Mouse (Mus musculus) kidney, adult 9 months (tissue): ENCODE results near the gene Slc44a5.

Source experiments
- DNase-seq: peaks from one replicate; pipeline ENCODE4 v3.0.0; 2022

Gene Slc44a5

DNA sequence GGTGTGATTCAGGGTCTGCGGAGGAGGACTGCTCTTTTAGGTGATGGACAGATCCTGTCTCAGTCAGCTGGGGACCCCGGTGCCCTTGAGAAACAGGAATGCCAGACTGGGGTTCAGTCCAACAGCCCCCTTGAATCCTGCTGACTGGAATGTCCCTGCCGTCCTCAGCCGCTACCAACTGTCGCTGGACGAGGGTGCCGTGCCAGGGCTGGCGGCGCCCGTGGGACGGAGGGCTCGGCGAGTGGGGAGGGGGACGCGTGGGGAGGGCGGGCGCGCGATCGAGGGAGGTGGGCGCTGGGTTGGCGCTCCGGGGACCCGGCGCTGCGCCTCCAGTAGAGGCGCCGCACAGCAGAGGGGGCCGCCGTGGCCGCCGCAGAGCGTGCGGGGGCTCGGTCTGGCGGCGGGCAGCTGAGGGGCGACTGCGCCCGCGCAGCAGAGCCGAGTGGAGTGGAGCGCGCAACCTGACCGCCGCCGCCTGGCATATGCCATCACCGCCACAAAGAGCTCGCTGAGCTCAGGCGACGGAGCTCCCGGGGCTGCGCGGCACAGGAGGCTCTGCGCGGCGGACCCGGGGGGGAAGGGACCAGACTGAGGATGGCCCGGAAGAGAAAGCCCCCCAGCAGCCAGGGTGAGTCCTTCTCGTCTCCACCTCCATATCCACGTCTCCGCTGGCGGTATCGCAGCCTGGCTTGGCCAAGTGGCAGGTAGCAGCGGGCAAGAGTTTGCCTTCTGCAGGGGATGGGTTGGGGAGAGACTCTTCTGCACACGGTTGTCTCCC, at the start of gene Slc44a5:
Gene Slc44a5, plus strand, starts transcription at position 266 of the 778 bp plus-strand sequence.
- DNase-seq, result no peak

- DNase-seq, result no peak
Measured at GRCm38 (mm10) chr3:153926333-153926732, 46.9 kb upstream of the Slc44a5 start.

DNA sequence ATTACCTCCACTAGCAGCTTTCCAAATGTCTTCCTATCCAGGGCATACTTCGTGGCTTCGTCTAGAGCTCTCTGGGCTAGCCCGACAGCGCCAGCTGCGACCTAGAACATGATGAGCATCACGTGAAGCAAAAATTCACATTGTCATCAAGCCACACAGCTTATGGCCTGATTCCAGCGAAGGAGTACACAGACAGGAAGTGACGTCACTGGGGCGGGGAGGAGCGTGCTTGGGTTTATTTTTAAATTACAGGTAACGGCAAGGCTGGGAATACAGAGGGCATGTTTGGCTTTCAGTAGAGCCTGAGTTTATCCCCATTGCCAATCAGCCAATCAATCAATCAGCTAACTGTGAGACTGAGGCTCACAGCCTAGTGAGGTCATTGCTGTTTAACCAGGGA, 43.7 kb upstream of the Slc44a5 start:
- DNase-seq, result no peak

DNA sequence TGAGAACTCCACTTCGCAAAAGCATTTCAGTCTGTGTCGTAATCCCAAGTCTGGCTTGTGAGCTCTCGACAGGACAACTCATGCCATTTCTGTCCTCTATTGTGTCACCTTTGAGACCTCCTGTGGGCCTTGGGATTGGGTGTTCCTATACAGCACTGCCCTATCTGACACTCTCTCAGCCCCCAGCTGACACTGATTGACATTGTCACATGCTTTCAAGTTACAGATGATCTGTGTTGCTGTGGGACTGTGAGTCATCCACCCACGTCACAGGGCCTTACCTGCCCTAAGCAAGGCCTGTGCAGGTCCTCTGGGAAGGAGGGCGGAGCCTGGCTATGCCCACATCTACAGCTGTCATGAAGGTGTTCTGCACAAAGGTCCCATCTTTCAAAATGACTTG, 40.8 kb upstream of the Slc44a5 start:
- DNase-seq, result no peak

DNA sequence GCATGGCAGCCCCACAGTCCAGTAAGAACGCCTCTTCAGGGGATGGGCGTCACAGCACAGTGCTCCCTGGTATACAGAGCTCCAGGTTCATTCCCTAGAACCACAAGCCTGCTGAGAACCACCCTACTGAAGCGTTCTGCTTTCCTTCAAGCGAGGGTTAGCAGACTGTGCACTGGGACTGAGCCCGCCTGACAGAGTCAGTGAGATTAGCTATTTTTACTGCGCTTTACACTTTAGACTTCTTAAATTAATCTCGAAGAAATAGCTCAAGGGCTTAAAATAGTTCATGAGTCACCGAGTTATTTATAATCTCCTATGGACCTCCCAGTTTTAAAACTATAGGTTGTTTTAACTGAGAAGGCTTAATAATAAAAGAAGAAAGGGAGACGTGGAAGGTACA, 37.4 kb upstream of the Slc44a5 start:
- peak; percentile 54 for DNase-seq

DNA sequence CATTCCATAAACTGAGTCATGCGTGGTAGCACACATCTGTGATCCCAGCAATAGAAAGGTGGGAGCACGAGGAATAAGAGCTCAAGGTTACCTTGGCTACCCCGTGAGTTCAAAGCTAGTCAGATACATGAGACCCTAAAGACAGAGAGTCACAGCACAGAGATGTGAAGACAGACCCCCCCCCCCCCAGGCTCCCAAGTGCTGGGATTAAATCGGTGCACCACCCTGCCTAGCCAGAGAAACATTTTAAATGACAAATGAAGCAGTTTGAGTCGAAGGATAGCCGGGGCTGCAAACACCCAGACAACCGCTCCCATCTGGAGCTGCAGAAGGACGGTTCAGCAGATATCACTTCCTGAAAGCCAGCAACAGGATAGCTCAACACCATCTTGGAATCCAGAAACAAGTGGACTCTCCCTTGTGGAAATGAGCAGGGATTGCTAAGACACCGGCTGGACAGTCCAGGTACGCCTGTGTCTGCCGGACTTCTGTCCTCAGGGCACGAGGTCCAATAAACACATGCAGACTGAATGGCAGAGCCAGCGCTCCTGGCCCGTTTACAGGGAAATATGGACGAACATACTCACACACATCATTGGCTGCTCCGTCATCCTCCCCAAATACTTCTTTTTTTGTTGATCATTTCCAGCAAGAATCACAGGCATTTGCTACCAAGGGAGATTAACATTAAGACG, 36.0 kb upstream of the Slc44a5 start:
- DNase-seq, result peak; percentile 76

GRCm38 (mm10) chr3:153940021-153940420, 33.2 kb upstream of the Slc44a5 start:
- no peak for DNase-seq

- no peak for DNase-seq
Measured at GRCm38 (mm10) chr3:153940486-153940885, 32.8 kb upstream of the Slc44a5 start.

- no peak for DNase-seq
Measured at GRCm38 (mm10) chr3:153941613-153942012, 31.6 kb upstream of the Slc44a5 start.

DNA sequence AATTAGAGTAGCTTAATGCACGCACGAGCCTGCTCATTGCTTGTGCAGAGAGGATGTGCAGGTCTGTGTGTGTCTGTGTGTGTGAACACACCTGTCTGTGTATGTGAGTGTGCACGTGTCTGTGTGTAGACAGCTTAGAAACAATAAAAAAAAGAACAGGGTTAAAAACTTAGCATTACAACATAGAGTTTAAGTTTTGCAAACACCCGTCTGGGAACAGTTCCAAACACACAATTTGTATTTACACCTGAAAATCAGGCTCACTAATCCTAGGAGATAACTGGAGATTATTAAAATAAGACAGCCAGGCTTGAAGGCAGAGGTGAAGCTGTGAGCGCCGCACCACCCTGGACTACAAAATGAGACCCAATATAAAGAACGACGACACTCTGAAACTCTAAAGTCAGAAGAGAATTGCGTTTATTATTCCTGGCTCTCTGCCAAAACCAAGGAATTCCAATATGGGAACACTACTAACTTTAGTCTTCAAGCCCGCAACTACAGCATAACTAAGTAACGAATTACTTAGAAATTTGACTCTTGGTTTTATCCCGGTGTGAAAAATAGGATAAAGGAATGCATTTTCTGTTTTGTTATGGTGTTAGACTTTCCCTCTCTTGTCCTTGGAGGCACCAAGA, 30.1 kb upstream of the Slc44a5 start:
- peak; percentile 53 for DNase-seq

DNA sequence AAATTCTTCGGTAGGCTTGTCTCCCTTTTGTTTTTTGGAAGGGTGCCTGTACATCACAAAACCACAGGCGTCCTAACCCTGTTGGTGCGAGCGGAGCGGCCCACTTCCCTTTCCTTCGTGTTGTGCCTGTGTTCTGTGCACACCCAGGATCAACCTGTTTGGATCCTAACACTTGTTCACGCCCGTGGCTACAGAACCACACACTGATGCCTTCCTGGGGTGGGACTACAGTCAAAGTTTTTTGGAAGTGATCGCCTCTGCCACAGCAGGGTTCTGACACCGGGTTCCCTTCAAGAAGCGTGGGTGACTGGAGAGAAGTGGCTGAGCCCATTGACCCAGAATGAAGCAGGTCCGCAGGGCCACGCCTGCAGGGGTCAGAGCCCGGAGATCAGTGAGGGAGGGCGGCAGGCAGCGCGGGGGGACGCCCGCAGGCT, 29.3 kb upstream of the Slc44a5 start:
- DNase-seq, result no peak

- DNase-seq, result peak; percentile 100
Measured at GRCm38 (mm10) chr3:153944335-153944990, 28.8 kb upstream of the Slc44a5 start, which contains the start of gene Acadm. Acadm (minus strand) TSS chr3:153944632.

GRCm38 (mm10) chr3:153947271-153947670, 26.0 kb upstream of the Slc44a5 start:
- DNase-seq, result peak; percentile 35

DNA sequence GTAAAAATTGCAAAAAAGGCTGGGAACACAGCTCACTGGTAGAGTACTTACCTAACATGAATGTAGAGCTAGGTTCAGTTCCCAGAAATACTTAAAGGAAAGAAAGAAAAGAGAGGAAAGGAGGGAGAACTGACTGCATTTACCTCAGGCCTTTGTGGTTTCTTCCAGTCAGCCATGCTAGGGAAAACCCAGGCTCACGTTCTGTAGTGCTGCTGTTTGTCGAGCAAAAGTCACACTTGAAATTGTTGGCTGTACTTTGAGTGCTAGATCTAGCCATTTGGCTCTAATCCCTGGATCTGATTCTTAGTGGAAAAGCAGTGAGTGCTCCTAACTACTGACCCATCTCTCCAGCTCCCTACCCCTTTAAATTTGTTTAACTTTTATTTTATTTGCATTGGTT, 25.1 kb upstream of the Slc44a5 start:
- peak; percentile 61 for DNase-seq

GRCm38 (mm10) chr3:153957916-153958315, 15.3 kb upstream of the Slc44a5 start:
- DNase-seq, result no peak

DNA sequence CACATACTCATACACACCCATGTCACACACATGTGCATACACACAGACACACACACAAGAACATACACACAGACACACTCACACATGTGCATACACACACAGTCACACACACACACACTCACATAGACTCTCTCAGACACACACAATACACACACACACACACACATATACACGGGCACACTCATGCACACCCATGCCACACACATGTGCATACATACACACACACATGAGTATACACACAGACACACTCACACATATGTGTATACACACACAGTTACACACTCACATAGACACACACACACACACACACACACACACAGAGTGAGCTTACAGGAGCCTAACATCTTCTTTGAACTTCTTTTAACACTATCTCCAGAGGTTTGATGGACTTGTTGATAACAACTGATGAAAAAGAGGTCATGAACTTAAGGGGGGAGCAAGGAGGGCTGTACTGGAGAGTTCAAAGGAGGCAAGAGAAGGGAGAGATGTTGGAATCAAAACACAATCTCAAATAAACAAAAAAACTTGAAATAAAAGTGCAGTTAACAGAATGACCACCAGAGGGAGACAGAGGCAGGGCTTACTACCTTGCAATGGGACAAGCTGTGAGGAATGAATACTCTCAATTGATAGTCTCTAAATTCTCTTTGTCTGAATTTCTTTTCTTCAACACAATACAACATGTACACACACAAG, 14.1 kb upstream of the Slc44a5 start:
- peak; percentile 74 for DNase-seq

DNA sequence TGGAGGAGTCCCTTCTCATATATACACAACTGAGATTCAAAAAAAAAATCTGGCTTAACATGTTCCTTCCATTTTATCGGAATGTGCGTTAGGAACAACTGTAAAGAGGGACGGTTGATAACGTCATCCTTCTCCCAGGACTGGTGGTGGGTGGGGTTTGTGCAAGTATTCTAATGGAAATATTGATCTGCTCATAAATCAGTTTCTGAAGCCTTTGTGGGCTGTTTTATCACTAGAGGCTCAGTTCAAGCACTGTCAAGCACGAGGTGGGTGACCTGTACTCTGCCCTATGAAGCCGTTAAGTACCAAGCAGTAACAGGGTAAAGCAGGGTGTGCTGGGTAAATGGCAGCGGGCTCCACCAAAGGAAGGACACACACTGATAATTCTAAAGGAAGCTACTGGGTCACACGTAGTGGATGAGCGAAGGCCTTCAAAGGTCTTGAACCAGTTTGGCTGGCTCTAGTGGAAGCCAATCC, 13.5 kb upstream of the Slc44a5 start:
- peak; percentile 35 for DNase-seq

DNA sequence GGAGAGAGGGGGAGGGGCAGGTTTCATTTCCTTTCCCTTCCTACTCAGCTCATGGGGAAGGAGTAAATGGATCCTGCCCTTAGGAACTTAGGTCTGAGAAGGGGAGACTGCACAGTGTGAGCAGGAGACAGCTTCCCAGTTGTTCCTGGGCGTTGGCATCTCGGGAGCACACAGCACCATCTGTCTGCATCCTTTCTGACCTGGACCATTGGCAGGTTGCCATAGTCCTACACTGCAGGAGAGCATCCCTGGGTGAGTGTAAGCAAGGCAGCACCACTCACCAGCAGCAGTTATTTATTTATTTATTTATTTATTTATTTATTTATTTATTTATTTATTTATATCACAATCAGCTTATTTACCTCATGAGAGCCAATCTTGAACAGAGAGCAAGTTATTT, 12.4 kb upstream of the Slc44a5 start:
- no peak for DNase-seq

DNA sequence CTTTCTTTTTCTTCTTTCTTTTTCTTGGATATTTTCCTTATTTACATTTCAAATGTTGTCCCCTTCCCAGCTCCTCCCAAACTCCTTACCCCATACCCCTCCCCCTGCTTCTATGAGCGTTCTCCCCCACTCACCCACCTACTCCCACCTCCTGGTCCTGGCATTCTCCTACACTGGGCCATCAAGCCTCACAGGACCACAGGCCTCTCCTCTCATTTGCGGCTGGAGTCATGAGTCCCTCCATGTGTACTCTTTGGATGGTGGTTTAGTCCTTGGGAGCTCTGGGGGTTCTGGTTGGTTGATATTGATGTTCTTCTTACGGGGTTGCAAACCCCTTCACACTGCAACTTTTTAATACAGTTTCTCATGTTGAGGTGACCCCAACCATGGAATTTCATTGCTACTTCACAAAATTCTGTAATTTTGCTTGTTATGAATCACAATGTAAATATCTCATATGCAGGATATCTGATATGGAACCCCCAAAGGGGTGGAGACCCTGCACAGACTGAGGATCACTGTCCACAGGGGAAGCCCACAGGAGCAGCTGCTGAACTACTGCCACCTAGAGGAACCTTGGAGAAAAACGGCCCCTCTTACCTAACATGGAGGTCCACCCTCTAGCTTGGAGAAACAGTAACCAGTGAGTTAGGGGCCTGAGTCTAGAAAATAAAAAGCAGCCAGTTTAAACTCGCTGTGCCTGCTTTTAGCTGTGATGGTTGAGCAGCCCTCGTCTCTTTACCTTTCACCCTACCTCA, 11.4 kb upstream of the Slc44a5 start:
- no peak for DNase-seq

DNA sequence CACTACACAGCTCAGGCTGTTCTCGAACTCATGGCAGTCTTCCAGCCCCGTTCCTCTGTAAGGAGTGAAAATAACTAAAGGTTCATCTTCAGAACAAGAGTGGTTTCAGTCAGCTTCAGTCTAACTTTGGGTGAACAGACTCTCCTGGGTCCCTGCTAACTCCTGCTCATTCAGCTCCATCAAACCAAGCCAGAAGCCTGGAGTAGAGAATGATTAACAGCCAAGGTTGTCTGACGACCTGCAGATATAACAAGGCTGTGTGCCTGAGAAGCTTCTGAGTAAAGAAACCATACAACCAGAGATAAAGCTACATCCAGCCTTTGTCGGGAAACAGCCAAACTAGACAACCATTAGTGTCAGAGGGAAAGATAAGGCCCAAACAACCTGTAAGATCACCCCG, 5.8 kb upstream of the Slc44a5 start:
- DNase-seq, result peak; percentile 41

DNA sequence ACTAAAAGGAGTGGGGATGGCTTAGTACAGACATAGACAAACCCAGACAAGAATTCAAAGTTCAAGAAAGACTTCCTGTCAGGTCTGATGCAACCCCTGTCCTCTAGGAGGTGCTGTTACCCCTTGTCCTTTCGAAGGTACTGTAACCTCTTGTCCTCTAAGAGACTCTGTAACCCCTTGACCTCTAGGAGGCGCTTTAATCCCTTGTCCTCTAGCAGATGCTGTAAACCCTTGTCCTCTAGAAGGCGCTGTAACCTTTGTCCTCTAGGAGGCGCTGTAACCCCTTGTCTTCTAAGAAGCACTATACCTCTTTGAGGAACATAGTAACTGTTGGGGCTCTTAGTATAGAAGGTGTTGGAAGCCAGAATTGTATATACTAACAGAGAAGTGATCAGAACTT, 4.7 kb upstream of the Slc44a5 start:
- peak; percentile 32 for DNase-seq

- no peak for DNase-seq
Measured at GRCm38 (mm10) chr3:153969451-153969850, 3.8 kb upstream of the Slc44a5 start.
